10 mouse cellular contexts compared by ENCODE assay signal in the genomic region with DNA sequence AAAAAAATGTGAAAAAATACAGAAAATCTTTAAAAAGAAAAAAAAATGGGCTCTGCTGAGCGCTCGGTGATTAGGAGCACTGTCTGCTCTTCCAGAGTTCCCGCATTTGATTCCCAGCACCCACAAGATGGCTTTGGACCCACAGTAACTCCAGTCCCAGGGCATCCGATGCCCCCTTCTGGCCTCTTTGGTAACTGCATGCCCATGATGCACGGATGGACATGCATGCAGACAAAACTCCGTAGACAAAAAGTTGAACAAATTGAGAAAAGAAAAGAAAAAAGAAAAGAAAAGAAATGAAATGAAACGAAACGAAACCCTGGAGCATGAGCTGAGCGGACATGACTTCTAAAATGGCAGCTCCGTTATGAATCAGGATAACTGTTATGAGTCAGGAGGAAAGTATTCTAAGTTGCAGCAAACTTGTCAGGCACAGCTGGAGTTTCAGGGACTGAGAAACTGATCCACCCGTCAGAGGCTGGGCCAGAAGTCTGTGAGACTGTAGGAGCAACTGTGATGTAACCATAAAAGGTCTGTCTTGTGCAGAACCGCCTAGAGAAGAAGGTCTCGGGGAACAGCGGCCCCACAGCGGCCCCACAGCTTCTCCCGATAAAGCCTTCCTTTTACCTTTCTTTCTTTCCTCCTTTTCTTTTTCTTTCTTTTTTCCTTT.
DNase-seq lines count a peak whose midpoint lies in the region; TF ChIP-seq lines count a peak whose summit lies in the region.
"Had no signal": no experiment of that assay in that cellular context is flagged by ENCODE, and none has a peak within 500 bp of the region (broad histone marks: within the 10 kb centered on the region; RNA-seq: fewer than 3 reads in every experiment).

No protein-coding gene starts in this region.

- no peaks in the 10 kb centered on the region for H3K4me1 ChIP-seq in bone marrow macrophage, adult 2 months (ENCODE audit: control insufficient read depth, insufficient read depth, low read length)
- H3K4me1 ChIP-seq: heart, embryonic 13.5 days; lung, embryonic 15.5 days; neural tube, embryonic 13.5 days had no signal

- no peak overlapping the region for H3K27ac ChIP-seq in bone marrow macrophage, adult 2 months (ENCODE audit: insufficient read depth, low read depth, low read length)
- H3K27ac ChIP-seq: heart, embryonic 13.5 days; lung, embryonic 15.5 days; neural tube, embryonic 13.5 days had no signal

- no peak overlapping the region for H3K4me3 ChIP-seq in bone marrow macrophage, adult 2 months (ENCODE audit: insufficient read depth, low read length)
- H3K4me3 ChIP-seq: heart, embryonic 13.5 days; lung, embryonic 15.5 days; neural tube, embryonic 13.5 days had no signal

- peak; percentile 14 for DNase-seq in kidney, postnatal 14 days
- no peak for DNase-seq in kidney, adult 11 months
- DNase-seq in ES-CJ7 (ENCODE audit: low read depth, low spot score), result peak; percentile 66
- DNase-seq in lung, postnatal 36 days, result peak; percentile 32
- DNase-seq in frontal cortex, postnatal 25 days (ENCODE audit: low spot score in 2 of 2), result no peak
- no peak for DNase-seq in right cerebral cortex, adult 2 months (ENCODE audit: low spot score in 2 of 2)

- TF ChIP-seq POLR2A in bone marrow macrophage, adult 2 months (IDR thresholded peaks at IDR 0.05; ENCODE audit: borderline replicate concordance, low read depth, low read length), result no peak

- TF ChIP-seq CTCF in bone marrow macrophage, adult 2 months (IDR thresholded peaks at IDR 0.05; ENCODE audit: low read depth, low read length), result peak; percentile 24; the same call in 1 of the 2 replicates

Comparison
In these comparisons a context has a peak if more than half of its experiments do, and no peak if none do; other contexts are left out.
1. DNase-seq: peak in kidney, postnatal 14 days (single experiment), ES-CJ7 (single experiment) and lung, postnatal 36 days (single experiment); none in kidney, adult 11 months (single experiment), frontal cortex, postnatal 25 days (0 of 2) and right cerebral cortex, adult 2 months (0 of 2).